Mouse (Mus musculus) CH12.LX (cell line): ENCODE results near the gene Kcmf1. TPM values are rescaled to one million over a fixed set of nuclear protein-coding genes. Genes with fewer than 3 reads are reported as not detected.

ENCODE experiments used
- DNase-seq: peaks from one replicate; pipeline ENCODE4 v3.0.0-alpha.2; 2013; ENCODE audit errors: extremely low read depth
- H3K27ac ChIP-seq: 2 replicates; pipeline ENCODE4 v1.5.1; 2012; ENCODE audit warnings: low read depth, mild to moderate bottlenecking, control low read depth, moderate library complexity; ENCODE audit not compliant: insufficient read depth
- H3K27me3 ChIP-seq: replicated peaks from 2 replicates; pipeline ENCODE3; 2012; ENCODE audit warnings: inconsistent platforms
- H3K36me3 ChIP-seq, 2 experiments: replicated peaks in 1 of 2; 2 replicates each; pipeline versions ENCODE3 to v1.6.1; 2012; ENCODE audit warnings: inconsistent platforms in 1 of 2, low read length in 1 of 2, mild to moderate bottlenecking in 1 of 2, mixed read lengths in 1 of 2, moderate library complexity in 1 of 2; ENCODE audit not compliant: control insufficient read depth in 1 of 2, insufficient read depth in 1 of 2
- H3K4me1 ChIP-seq, 2 experiments: 2 replicates each; pipeline ENCODE4 v1.6.1; 2012; ENCODE audit warnings: inconsistent platforms in 1 of 2, moderate library complexity in 1 of 2; ENCODE audit not compliant: insufficient read depth in 2 of 2, control insufficient read depth in 1 of 2
- H3K4me2 ChIP-seq: 2 replicates; pipeline ENCODE4 v1.6.1; 2012; ENCODE audit warnings: low read depth, mild to moderate bottlenecking, control low read depth; ENCODE audit not compliant: poor library complexity, insufficient read depth, severe bottlenecking
- H3K4me3 ChIP-seq, 3 experiments: fragments of 150-350 bp in 1 of 3; sonication (generic) in 1 of 3; replicated peaks in 1 of 3; 2 replicates each; pipeline versions ENCODE3 to v1.5.1; 2011 to 2012; ENCODE audit warnings: low read depth in 2 of 3, low read length in 2 of 3, mild to moderate bottlenecking in 2 of 3, moderate library complexity in 2 of 3, control low read depth in 1 of 3, improper control_type of control experiment in 1 of 3, inconsistent platforms in 1 of 3, mixed read lengths in 1 of 3; ENCODE audit not compliant: poor library complexity in 1 of 3
- H3K79me2 ChIP-seq: replicated peaks from 2 replicates; pipeline ENCODE4 v1.6.1; 2012; ENCODE audit warnings: mild to moderate bottlenecking, moderate library complexity; ENCODE audit not compliant: control insufficient read depth, poor library complexity, insufficient read depth, severe bottlenecking; ENCODE audit errors: extremely low read depth
- H3K9ac ChIP-seq: 2 replicates; pipeline ENCODE4 v1.6.1; 2012; ENCODE audit warnings: low read depth, mild to moderate bottlenecking, control low read depth, moderate library complexity; ENCODE audit not compliant: insufficient read depth
- H3K9me3 ChIP-seq: replicated peaks from 2 replicates; pipeline ENCODE3; 2012; ENCODE audit warnings: low read length, inconsistent platforms, mixed read lengths
- BHLHE40 ChIP-seq: IDR thresholded peaks from 2 replicates; pipeline ENCODE4 v1.6.1; 2011; ENCODE audit warnings: mild to moderate bottlenecking, low read depth, low read length, improper control_type of control experiment
- CHD1 ChIP-seq: IDR thresholded peaks from 2 replicates; pipeline ENCODE4 v1.6.1; 2012; ENCODE audit warnings: low read depth, low read length, improper control_type of control experiment, inconsistent platforms
- CHD2 ChIP-seq: IDR thresholded peaks from 2 replicates; pipeline ENCODE4 v1.6.1; 2011; ENCODE audit warnings: low read length, improper control_type of control experiment
- CTCF ChIP-seq, 2 experiments: IDR thresholded peaks in 1 of 2; conservative IDR thresholded peaks in 1 of 2; 2 replicates each; pipeline ENCODE4 v1.5.1; 2011 to 2012; ENCODE audit warnings: low read depth in 2 of 2, low read length in 2 of 2, improper control_type of control experiment in 1 of 2, inconsistent platforms in 1 of 2, mild to moderate bottlenecking in 1 of 2, moderate library complexity in 1 of 2
- EP300 ChIP-seq: IDR thresholded peaks from 2 replicates; pipeline ENCODE4 v1.6.1; 2011; ENCODE audit warnings: low read length, improper control_type of control experiment
- ETS1 ChIP-seq: conservative IDR thresholded peaks from 2 replicates; pipeline ENCODE4 v1.6.1; 2012; ENCODE audit warnings: low read depth, mild to moderate bottlenecking, inconsistent platforms, low read length, improper control_type of control experiment, moderate library complexity
- GABPA ChIP-seq: IDR thresholded peaks from 2 replicates; pipeline ENCODE4 v1.6.1; 2012; ENCODE audit warnings: low read depth, low read length, improper control_type of control experiment, inconsistent platforms; ENCODE audit not compliant: insufficient replicate concordance
- JUN ChIP-seq: IDR thresholded peaks from 2 replicates; pipeline ENCODE4 v1.6.1; 2011; ENCODE audit warnings: low read depth, mild to moderate bottlenecking, low read length, improper control_type of control experiment, moderate library complexity; ENCODE audit not compliant: insufficient read depth
- JUND ChIP-seq: conservative IDR thresholded peaks from 2 replicates; pipeline ENCODE4 v1.6.1; 2011; ENCODE audit warnings: low read depth, low read length, improper control_type of control experiment
- MAFK ChIP-seq: IDR thresholded peaks from 2 replicates; pipeline ENCODE4 v1.6.1; 2011; ENCODE audit warnings: low read length, improper control_type of control experiment; ENCODE audit not compliant: insufficient replicate concordance
- MAX ChIP-seq: IDR thresholded peaks from 2 replicates; pipeline ENCODE4 v1.6.1; 2011; ENCODE audit warnings: low read length, improper control_type of control experiment
- MXI1 ChIP-seq: IDR thresholded peaks from 2 replicates; pipeline ENCODE4 v1.6.1; 2011; ENCODE audit warnings: mild to moderate bottlenecking, low read depth, low read length, improper control_type of control experiment
- MYC ChIP-seq: IDR thresholded peaks from 2 replicates; pipeline ENCODE4 v1.6.1; 2011; ENCODE audit warnings: low read depth, mild to moderate bottlenecking, improper control_type of control experiment, low read length
- NELFE ChIP-seq: IDR thresholded peaks from 2 replicates; pipeline ENCODE4 v1.6.1; 2011; ENCODE audit warnings: low read depth, low read length, improper control_type of control experiment
- NRF1 ChIP-seq: IDR thresholded peaks from 2 replicates; pipeline ENCODE4 v1.6.1; 2014; ENCODE audit warnings: low read depth, mild to moderate bottlenecking, inconsistent platforms, low read length, improper control_type of control experiment, moderate library complexity
- POLR2A ChIP-seq: IDR thresholded peaks from 2 replicates; pipeline ENCODE4 v1.6.1; 2011; ENCODE audit warnings: low read depth, mild to moderate bottlenecking, improper control_type of control experiment, low read length
- RAD21 ChIP-seq: IDR thresholded peaks from 2 replicates; pipeline ENCODE4 v1.6.1; 2011; ENCODE audit warnings: low read depth, mild to moderate bottlenecking, low read length, improper control_type of control experiment, moderate library complexity
- TBP ChIP-seq: conservative IDR thresholded peaks from 2 replicates; pipeline ENCODE4 v1.6.1; 2011; ENCODE audit warnings: low read depth, low read length, improper control_type of control experiment
- UBTF ChIP-seq: IDR thresholded peaks from 2 replicates; pipeline ENCODE4 v1.6.1; 2012; ENCODE audit warnings: low read depth, mild to moderate bottlenecking, inconsistent platforms, low read length, improper control_type of control experiment, moderate library complexity
- USF1 ChIP-seq: IDR thresholded peaks from 2 replicates; pipeline ENCODE4 v1.6.1; 2014; ENCODE audit warnings: low read depth, mild to moderate bottlenecking, inconsistent platforms, low read length, improper control_type of control experiment
- USF2 ChIP-seq: conservative IDR thresholded peaks from 2 replicates; pipeline ENCODE4 v1.6.1; 2011; ENCODE audit warnings: low read depth, low read length, improper control_type of control experiment
- ZC3H11A ChIP-seq: IDR thresholded peaks from 2 replicates; pipeline ENCODE4 v1.6.1; 2012; ENCODE audit warnings: low read depth, mild to moderate bottlenecking, inconsistent platforms, low read length, improper control_type of control experiment
- ZNF384 ChIP-seq: IDR thresholded peaks from 2 replicates; pipeline ENCODE4 v1.6.1; 2012; ENCODE audit warnings: low read depth, low read length, improper control_type of control experiment, inconsistent platforms
- dilution Hi-C: fragments of 300-500 bp; cut with MboI; formaldehyde crosslinking; loops from 2 replicates; pipeline ENCODE4 v1.14.3; 2020; ENCODE audit warnings: low sequenced_read_pairs; ENCODE audit not compliant: extremely low pct_unique_long_range_greater_than_20kb, extremely low pct_ligation_motif_present
- in situ Hi-C: fragments of 300-500 bp; cut with MboI; formaldehyde crosslinking; loops from 3 replicates; pipeline ENCODE4 v1.14.3; 2019; ENCODE audit warnings: low sequenced_read_pairs, low pct_ligation_motif_present, low pct_unique_long_range_greater_than_20kb, mixed read lengths
- polyA plus RNA-seq: library from polyadenylated mRNA; unstranded; fragments of >175 nt; gene quantifications from 2 replicates; pipeline ENCODE4 v1.2.1, GENCODE M21; 2012; ENCODE audit warnings: low read depth; ENCODE audit not compliant: insufficient read length
- total RNA-seq, 2 experiments: library from RNA; depleted of rRNA; stranded (reverse); fragments of 300-350 nt in 1 of 2; fragments of >200 nt in 1 of 2; gene quantifications; 2 replicates each; pipeline ENCODE4 v1.2.3; 2012 to 2014

Kcmf1 gene
- total and polyA plus RNA-seq, 3 experiments, result 98.0 to 207 (median 108) TPM

- in situ Hi-C loops, result no loop called here
- Histone ChIP-seq H3K4me2 (no peak overlapping the region), H3K4me3 (no peak overlapping the region), H3K9ac (no peak overlapping the region), H3K9me3 (no peaks in the 10 kb centered on the region), H3K79me2 (peaks cover 90% of the 10 kb centered on the region), H3K36me3 (peaks cover 0 to 48% of the 10 kb centered on the region in 2 experiments), H3K4me1 (peaks cover 22 to 61% of the 10 kb centered on the region in 2 experiments), H3K27ac (no peak overlapping the region), H3K27me3 (no peaks in the 10 kb centered on the region)
- dilution Hi-C loops, result no loop called here
- TF ChIP-seq ETS1 (no peak), MAX (no peak), EP300 (no peak), JUND (no peak), UBTF (no peak), POLR2A (no peak), BHLHE40 (no peak), CHD2 (no peak), TBP (no peak), USF2 (no peak), ZNF384 (no peak), JUN (no peak), MXI1 (no peak)
- DNase-seq, result no peak
Observed at GRCm38 (mm10) chr6:72869601-72870000, 30.2 kb downstream of the Kcmf1 start.

- peaks cover 22 to 62% of the 10 kb centered on the region in 2 experiments for H3K4me1 ChIP-seq
- in situ Hi-C loops (no loop called here), dilution Hi-C loops (no loop called here)
- no peak overlapping the region for H3K9ac ChIP-seq
- no peaks in the 10 kb centered on the region for H3K27me3 ChIP-seq
- H3K79me2 ChIP-seq, result peaks cover 91% of the 10 kb centered on the region
- no peaks in the 10 kb centered on the region for H3K9me3 ChIP-seq
- no peak overlapping the region for H3K27ac ChIP-seq
- H3K4me3 ChIP-seq, result no peak overlapping the region
- H3K36me3 ChIP-seq, result peaks cover 0 to 54% of the 10 kb centered on the region in 2 experiments
- H3K4me2 ChIP-seq, result no peak overlapping the region
- TF ChIP-seq ZC3H11A (no peak), MYC (no peak), MAFK (no peak), USF1 (no peak), NELFE (no peak), ZNF384 (no peak), CTCF (conservative IDR thresholded peaks at IDR 0.05 in 1 of 2, IDR thresholded peaks at IDR 0.05 in 1 of 2; ENCODE audit: low read depth in 2 of 2, low read length in 2 of 2) (no peak), TBP (no peak), RAD21 (no peak), NRF1 (no peak), GABPA (no peak), JUN (no peak), POLR2A (no peak), CHD1 (no peak)
- DNase-seq, result no peak
Observed at GRCm38 (mm10) chr6:72868688-72869087, 31.1 kb downstream of the Kcmf1 start.
